Mouse (Mus musculus) kidney, postnatal 4 days (tissue): ENCODE measurements at regions not wholly inside any gene's neighbourhood (a gene's known extent, or its start where the extent isn't known, plus 50 kb on each side); places are given as distances from the start of the nearest gene placed in this dataset.
"Not testable (repeated sequence)": the region's sequence is repeated elsewhere in the genome, so short reads cannot be mapped to it uniquely, and the experiment has no call there.

Experiments used
- DNase-seq, 2 experiments: peaks; one replicate each; pipeline ENCODE4 v3.0.0; 2021; ENCODE audit warnings: mixed read lengths in 2 of 2

GRCm38 (mm10) chr12:15078615-15079014, 738.1 kb downstream of the Trib2 start:
- DNase-seq: peak; percentile 3 to 7

DNA sequence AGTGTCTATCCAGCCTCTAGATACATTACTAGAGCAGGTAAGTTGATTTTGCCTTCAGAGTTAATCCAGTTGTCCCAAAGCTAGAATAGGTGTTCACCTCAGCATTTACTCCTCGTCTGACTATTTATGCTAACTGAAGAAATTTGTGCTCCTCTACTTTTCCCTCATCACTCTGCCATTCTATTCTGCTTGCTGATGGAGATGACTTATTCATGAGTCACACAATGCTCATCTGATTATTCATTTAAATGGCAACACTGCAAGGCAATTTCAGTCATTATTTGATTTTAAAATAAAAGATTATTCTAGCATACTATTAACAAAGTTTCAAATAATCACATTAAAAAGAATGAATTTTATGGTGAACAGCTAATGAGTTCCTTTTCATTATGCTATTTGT, 752.4 kb downstream of the Trib2 start:
- no peak for DNase-seq

GRCm38 (mm10) chr12:15051387-15051786, 765.3 kb downstream of the Trib2 start:
- DNase-seq: no peak

DNA sequence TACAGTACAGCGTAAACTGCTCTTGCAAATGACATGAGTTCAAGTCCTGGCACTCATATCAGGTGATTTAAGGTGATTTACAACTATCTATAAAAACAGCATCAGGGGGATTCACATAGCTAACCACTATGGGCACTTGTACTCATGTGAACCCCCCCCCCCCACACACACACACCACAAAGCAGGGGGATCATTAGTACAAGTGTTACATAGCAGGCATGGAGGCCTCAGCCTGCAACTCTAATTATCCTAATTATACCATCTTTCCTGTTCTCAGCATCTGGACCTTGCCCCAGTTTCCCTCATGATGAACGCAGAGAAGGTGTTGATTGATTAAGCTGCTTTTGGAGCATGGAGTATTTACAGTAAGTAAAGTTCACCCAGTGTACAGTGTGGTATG, 773.5 kb downstream of the Trib2 start:
- no peak for DNase-seq

DNA sequence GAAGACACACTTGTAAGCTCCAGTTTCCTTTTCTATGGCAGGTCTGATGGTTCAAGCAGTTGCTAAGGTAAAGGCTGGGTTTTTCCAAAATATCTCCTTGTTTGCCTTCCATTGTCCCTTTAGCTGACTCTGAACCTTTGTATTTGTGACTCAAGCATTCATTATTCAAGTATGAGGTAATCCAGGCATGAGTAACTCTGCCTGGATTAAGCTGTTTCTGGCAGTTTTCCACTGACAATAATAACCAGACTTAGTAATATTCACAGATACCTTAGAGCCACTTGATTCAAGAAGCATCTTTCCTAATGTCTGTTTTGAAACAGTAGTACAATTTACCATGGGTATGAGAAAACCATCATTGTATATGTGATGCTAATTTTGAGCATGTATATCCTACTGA, 805.6 kb downstream of the Trib2 start:
- DNase-seq: no peak

DNA sequence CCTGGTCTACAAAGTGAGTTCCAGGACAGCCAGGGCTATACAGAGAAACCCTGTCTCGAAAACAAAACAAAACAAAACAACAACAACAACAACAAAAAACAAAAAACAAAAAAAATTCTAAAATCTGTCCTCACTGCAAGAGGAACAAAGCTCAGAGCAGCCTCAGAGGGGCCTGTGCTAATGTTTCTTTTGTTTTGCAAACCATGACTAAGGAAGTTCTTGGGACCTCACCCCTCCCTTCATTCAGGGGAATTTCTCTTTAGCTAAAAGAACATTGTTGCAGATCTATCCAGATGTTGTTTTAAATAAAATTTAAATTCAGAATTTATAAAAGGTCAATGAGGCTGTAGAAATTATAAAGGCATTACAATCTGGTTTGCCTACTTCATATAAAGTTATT, 814.3 kb downstream of the Trib2 start:
- DNase-seq: not testable (repeated sequence)
